8 mouse cellular contexts compared by ENCODE assay signal in the genomic region with DNA sequence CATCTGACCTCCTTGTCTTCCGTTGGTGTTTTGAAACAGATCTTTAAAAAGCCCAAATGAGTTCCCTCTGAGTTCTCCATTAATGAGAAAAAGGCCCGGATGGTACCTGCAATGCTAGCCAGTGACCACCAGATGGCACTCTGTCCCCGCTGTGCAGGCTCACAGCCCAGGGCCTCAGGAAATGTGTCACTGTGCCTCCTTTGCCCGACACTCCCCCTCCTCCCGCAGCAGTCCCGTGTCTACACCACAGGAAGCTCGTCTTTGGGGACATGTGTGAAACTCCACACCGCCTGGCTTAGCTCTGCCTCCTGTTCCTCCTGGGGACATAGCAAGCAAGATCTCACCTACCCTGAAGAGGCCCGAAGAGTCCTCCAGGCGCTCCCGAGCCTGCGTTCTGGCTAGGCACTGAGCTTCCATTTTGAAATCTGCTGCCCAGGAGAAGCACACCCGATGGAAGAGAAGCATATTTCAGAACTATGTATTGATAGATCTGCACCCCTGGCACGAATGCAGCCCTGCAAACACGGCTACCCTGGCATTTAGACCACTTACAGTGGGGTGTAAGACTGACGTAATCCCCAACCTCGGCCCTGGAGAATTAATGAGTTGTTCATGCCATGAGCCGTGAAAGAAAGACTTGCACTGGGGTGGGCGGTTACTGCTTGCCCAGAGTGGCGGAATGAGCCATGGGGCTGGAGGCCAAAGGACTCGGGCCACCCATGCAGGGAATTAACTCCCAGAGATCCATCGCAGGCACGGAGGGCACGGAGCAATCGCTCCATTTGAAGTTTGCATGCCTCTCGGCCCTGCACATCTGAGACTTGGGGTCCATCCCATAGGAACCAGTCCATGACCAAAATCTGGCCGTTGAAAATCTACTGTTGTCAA. TPM values are rescaled to one million over a fixed set of nuclear protein-coding genes. Genes with fewer than 3 reads are reported as not detected.
DNase-seq lines count a peak whose midpoint lies in the region; ATAC-seq and TF ChIP-seq lines count a peak whose summit lies in the region.

No protein-coding gene starts in this region.

- peak; percentile 93 for ATAC-seq in kidney, embryonic 15.5 days (replicated peaks; ENCODE audit: low FRiP score)
- peak; percentile 95 for ATAC-seq in monocyte, adult 5-6 weeks (replicated peaks; ENCODE audit: insufficient number of reproducible peaks, low FRiP score, low TSS enrichment, poor library complexity, severe bottlenecking)

- DNase-seq in 416B (ENCODE audit: low read depth) (peak; percentile 99), liver (peak; percentile 80)
- peak; percentile 93 for DNase-seq in heart, embryonic 10.5 days (ENCODE audit: low spot score)
- peak; percentile 82 to 93 for DNase-seq in spleen, postnatal 4 days (ENCODE audit: low spot score in 2 of 2)

- H3K4me2 ChIP-seq in kidney, embryonic 15.5 days = peak overlapping the region; percentile 70

- H3K27ac ChIP-seq in bone marrow macrophage, adult 2 months (ENCODE audit: insufficient read depth, low read depth, low read length) = peak overlapping the region; percentile 45
- peak overlapping the region; percentile 69 for H3K27ac ChIP-seq in embryonic fibroblast, embryonic 13.5 days (ENCODE audit: insufficient read depth, low read length)
- peak overlapping the region; percentile 90 for H3K27ac ChIP-seq in heart, embryonic 10.5 days
- H3K27ac ChIP-seq in kidney, embryonic 15.5 days = peak overlapping the region; percentile 92

- WGBS in heart, embryonic 10.5 days = 35% methylated on average over 27 of the region's 27 CpGs
- 8% methylated on average over 27 of the region's 27 CpGs for WGBS in kidney, embryonic 15.5 days

- no peak overlapping the region for H3K4me3 ChIP-seq in bone marrow macrophage, adult 2 months (ENCODE audit: insufficient read depth, low read length)
- H3K4me3 ChIP-seq in embryonic fibroblast, embryonic 13.5 days (ENCODE audit: insufficient read depth, low read length) = no peak overlapping the region
- peak overlapping the region; percentile 54 for H3K4me3 ChIP-seq in heart, embryonic 10.5 days
- peak overlapping the region; percentile 37 for H3K4me3 ChIP-seq in kidney, embryonic 15.5 days (replicated peaks)

- peak; percentile 92 for TF ChIP-seq CTCF in bone marrow macrophage, adult 2 months (IDR thresholded peaks at IDR 0.05; ENCODE audit: low read depth, low read length)
- peak; percentile 97 for TF ChIP-seq CTCF in embryonic fibroblast, embryonic 13.5 days (IDR thresholded peaks at IDR 0.05; ENCODE audit: borderline replicate concordance, insufficient read depth, low read length)

- no peaks in the 10 kb centered on the region for H3K27me3 ChIP-seq in heart, embryonic 10.5 days (ENCODE audit: insufficient read depth, poor library complexity, severe bottlenecking)
- H3K27me3 ChIP-seq in kidney, embryonic 15.5 days = no peaks in the 10 kb centered on the region

- H3K9me3 ChIP-seq in heart, embryonic 10.5 days = no peaks in the 10 kb centered on the region
- no peaks in the 10 kb centered on the region for H3K9me3 ChIP-seq in kidney, embryonic 15.5 days (replicated peaks)

- H3K9ac ChIP-seq in kidney, embryonic 15.5 days = peak overlapping the region; percentile 41

- no peaks in the 10 kb centered on the region for H3K36me3 ChIP-seq in heart, embryonic 10.5 days
- H3K36me3 ChIP-seq in kidney, embryonic 15.5 days = no peaks in the 10 kb centered on the region

- H3K4me1 ChIP-seq in bone marrow macrophage, adult 2 months (ENCODE audit: control insufficient read depth, insufficient read depth, low read length) = peaks cover 17% of the 10 kb centered on the region
- H3K4me1 ChIP-seq in embryonic fibroblast, embryonic 13.5 days (ENCODE audit: control insufficient read depth, insufficient read depth, low read length) = peaks cover 6% of the 10 kb centered on the region
- H3K4me1 ChIP-seq in heart, embryonic 10.5 days = peaks cover 25% of the 10 kb centered on the region
- peaks cover 23% of the 10 kb centered on the region for H3K4me1 ChIP-seq in kidney, embryonic 15.5 days

- no peak for TF ChIP-seq POLR2A in bone marrow macrophage, adult 2 months (IDR thresholded peaks at IDR 0.05; ENCODE audit: borderline replicate concordance, low read depth, low read length)
- peak; percentile 31; the same call in 1 of the 2 replicates for TF ChIP-seq POLR2A in embryonic fibroblast, embryonic 13.5 days (IDR thresholded peaks at IDR 0.05; ENCODE audit: low read depth, low read length)

RNA-seq across cellular contexts. Expression of a gene that starts 22.9 kb away (rescaled TPM):
- 1.7 and 2.1 TPM in 2 replicates for polyA plus RNA-seq in bone marrow macrophage, adult 2 months (2012; ENCODE audit: insufficient read depth, insufficient read length, missing spikeins)
- polyA plus RNA-seq in embryonic fibroblast, embryonic 13.5 days (2011; ENCODE audit: insufficient read length, low read depth, missing spikeins) = 4.9 and 6.0 TPM in 2 replicates
- polyA plus RNA-seq in heart, embryonic 10.5 days (2016; fragmentation: Nextera tagmentation; extraction: Ambion mirVana) = 1.9 and 2.7 TPM in 2 replicates
- polyA plus RNA-seq in kidney, embryonic 15.5 days (2015; fragmentation: Nextera tagmentation; extraction: Ambion mirVana) = 3.6 and 3.7 TPM in 2 replicates
- total RNA-seq in monocyte, adult 5-6 weeks (2017) = 0.11 to 0.76 TPM (median 0.58 TPM) in 3 replicates

Comparison
In these comparisons a context has a peak if more than half of its experiments do, and no peak if none do; other contexts are left out.
1. H3K4me3 ChIP-seq: peak in heart, embryonic 10.5 days (single experiment) and kidney, embryonic 15.5 days (single experiment); none in bone marrow macrophage, adult 2 months (single experiment) and embryonic fibroblast, embryonic 13.5 days (single experiment).
2. Peak in every context shown above with its lines, with median percentiles within 50 percentile points of each other: DNase-seq and H3K27ac ChIP-seq.